Mouse (Mus musculus) heart, adult 18-20 months (tissue): ENCODE results near the gene Nrros. TPM values are rescaled to one million over a fixed set of nuclear protein-coding genes. Genes with fewer than 3 reads are reported as not detected.
"Not testable (repeated sequence)": the region's sequence is repeated elsewhere in the genome, so short reads cannot be mapped to it uniquely, and the experiment has no call there.

ENCODE experiments used
- DNase-seq, 2 experiments: peaks; one replicate each; pipeline ENCODE4 v3.0.0; 2021 to 2022; ENCODE audit warnings: mixed read lengths in 1 of 2
- total RNA-seq, 2 experiments: library from RNA; stranded (reverse); gene quantifications; 2 replicates each; pipeline ENCODE4 v1.2.3; 2021

Nrros gene
- total RNA-seq, 2 experiments from 2014 or later: 3.6 to 4.9 TPM

DNA sequence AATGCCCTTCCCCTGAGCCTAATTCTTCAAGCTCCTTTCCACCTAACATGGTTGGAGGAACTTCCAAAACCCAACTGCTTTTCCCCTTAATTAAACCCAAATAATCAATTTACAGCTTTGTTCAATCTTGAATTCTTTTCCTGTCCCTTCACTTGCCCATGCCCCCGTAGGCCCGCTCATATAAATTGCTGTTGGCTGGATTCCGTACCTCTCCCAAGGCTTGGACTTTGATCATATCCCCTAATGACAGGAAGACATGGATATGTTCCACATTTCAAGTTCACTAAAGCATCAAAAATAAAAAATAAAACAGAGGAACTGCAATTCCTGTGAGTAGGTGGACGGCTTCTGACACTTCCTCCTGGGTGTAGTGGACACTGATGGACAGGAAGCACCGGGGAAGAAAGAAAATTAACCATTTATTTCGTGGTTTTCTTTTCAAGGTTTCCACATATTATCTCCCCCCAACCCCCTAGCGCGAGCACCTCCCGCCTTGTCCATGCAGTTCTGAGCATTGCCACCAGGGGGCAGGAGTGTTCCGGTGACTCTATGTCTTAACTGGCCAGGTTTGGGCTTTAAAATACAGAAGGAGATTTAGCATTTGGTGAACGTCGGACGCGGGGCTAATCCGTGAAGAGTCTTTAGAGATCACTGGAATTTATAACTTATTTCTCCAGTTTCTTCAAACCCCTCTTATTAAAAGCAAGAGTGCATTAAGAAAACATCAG lies 50.3 kb downstream of the Nrros start:
- DNase-seq: peak; percentile 82 to 95

DNA sequence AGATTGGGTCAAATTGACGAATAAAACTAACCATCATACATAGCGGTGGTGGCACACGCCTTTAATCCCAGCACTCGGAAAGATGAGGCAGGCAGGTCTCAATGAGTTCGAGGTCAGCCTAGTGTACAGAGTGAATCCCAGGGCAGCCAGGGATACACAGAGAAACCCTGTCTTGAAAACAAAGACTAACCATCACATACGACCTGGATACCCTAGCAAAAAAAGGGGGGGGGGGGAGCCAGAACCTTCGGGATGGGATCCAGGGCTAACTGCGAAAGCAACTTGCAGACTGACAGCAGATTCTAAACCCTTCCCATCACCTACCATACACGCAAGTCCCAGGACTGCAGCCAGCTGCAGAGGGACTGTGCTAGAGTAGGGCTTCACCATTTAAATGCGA lies 51.0 kb downstream of the Nrros start:
- DNase-seq: no peak

DNA sequence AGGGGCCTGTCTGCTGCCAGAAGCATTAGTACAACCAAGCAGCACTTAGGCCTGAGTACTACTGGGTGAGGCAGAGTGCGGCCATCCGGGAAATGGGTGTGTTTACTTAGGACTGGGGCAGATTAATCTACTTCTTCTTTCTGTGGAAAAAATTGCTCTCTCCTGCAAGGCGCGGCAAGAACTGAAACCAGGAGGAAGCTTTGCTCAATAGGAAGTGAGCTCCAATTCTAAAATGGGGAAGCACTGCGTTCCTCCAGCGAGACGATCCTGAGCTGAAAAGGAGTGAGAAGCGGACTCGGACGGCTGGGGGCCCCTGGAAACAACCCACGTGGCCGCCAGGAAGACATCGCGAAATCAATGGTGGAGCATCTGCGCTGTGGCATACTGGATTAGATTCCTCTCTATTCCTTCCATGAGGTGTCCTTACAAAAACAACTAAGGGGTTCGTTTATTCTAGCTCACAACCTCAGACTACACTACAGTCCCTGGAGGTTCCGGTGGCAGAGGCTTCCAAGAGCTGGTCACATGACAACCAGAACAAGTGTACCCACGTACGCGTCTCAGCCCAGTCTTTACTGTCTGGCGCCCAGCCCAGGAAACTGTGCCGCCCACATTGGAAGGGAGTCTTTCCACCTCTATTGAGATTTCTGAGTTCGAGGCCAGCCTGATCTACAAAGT lies 51.7 kb downstream of the Nrros start:
- DNase-seq: peak; percentile 71 to 85

DNA sequence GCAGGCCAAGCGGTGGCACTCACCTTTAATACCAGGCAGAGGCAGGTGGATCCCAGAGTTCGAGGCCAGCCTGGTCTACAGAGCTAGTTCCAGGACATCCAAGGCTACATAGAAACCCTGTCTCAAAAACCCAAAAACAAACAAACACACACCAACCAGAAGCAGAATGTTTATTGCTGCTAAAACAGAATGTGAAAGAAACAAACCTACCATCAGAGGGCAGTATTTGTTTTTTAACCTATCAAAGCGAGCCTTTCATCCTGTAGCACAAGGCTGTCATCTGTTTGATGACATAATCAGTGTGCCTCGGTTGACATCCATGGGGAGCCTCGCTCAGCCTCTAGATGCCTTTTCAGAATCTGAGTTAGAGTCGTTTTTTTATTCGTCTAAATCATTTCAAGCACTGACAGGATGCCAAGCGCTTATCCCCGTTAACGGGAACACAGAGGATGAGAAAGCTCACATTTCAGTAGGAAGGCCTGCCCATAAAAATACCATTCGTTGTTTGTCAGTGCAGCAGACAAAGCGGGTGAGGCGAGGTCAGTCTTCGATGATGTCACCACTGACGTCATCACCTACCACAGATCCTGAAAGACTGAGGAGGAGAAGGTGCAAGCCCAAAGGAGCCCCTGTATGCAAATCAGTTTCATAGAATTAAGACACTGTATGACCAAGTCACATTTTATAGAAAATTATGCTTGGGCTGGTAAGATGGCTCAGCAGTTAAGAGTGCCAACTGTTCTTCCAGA lies 54.3 kb downstream of the Nrros start:
- no peak for DNase-seq

DNA sequence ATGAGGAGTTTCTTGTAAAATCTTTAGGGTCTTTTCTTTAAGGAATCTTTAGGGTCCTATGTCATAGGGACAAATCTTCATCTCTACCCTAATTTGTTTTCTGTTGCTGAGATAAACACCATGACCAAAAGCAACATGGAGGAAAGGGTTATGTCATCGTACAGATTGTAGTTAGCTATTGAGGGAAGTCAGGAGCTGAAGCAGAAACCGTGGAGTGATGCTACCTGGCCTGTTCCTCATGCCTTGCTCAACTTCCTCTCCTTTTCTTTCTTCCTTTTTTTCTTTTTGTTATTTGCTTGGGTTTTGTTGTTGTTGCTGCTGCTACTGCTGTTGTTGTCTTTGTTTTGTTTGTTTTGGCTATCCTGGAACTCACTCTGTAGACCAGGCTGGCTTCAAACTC lies 56.8 kb downstream of the Nrros start:
- DNase-seq: no peak

DNA sequence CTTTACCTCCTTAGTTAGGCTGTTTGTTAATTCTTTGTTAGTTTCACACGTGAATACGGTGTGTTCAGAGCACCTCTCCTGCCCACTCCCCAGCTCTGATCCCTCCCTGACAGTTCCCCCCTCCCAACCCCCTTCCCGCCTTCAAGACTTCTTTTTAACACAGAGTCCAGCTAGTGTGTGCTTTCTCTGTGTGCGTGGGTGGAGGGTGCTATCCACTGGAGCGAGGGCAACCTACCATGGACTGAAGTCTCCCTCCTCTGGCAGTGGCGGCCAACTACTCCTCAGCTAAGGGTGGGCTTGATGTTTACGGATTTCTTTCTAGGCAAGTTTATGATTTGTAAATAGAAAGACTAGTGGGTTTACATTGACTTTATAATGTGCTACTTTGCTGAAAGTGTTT lies 57.2 kb downstream of the Nrros start:
- DNase-seq: no peak

DNA sequence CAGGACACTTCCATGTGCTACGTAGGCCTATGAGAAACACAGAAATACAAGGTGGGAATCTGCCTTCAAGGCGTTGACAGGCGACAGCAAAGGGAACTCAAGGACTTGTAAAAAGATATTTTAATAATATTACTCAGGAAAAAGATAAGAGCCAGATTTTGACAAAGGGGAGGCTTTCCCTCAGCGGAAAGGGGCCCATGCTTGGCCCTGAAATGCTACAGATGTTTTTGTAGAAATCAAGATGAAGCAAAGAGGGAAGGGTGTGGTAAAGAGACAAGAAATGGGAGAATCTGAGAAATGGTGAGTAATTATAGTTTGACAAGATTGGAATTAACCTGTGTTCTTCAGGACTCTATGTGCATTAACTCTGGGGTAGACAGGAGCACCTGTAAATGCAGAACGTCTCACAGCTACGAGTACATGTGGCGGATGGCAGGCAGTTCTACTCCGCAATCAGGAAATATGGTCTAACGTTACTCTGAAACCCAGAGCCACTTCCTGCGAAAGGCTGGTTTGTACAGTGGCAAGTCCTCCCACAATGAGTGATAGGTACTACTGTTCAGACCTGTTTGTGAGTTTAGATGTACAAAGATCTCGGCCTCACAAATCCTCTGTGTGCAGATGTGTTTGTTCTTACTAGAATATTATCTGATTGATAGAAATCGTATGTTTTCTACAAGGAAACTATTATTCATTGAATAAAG lies 57.9 kb downstream of the Nrros start:
- no peak for DNase-seq

DNA sequence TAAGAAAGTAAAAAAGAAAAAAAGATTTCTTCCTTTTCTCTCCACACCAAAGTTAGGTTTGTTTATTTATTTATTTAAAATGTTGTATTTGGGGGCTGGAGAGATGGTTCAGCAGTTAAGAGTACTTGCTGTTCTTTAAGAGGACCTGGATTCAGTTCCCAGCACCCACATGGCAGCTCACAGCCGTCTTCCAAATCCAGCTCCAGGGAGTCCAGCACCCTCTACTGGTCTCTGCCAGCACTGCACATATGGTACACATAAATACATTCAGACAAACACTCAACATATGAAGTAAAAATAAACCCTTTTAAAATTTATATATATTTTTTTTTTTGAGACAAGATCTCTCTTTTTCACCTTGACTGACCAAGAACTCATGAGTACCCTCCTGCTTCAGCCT lies 59.7 kb downstream of the Nrros start:
- no peak for DNase-seq

DNA sequence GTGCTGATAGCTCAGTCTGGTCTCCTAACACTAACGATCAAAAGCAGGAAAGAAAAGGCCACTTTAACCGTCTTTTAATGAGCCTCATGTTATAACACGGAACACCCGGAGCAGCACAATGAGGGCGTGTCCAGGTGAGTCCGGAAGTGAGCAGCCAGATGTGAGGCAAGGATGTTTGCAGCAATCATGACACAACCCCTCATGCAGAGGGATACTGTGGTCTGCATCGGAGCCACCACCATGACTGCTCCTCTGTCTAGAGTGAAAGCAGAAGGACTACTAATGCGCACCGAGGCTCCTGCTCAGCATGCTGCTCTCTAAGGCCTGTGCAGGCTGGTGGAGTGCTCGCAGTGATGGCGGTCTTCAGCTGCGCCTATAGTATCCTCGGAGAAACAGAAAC lies 63.1 kb downstream of the Nrros start:
- no peak for DNase-seq

DNA sequence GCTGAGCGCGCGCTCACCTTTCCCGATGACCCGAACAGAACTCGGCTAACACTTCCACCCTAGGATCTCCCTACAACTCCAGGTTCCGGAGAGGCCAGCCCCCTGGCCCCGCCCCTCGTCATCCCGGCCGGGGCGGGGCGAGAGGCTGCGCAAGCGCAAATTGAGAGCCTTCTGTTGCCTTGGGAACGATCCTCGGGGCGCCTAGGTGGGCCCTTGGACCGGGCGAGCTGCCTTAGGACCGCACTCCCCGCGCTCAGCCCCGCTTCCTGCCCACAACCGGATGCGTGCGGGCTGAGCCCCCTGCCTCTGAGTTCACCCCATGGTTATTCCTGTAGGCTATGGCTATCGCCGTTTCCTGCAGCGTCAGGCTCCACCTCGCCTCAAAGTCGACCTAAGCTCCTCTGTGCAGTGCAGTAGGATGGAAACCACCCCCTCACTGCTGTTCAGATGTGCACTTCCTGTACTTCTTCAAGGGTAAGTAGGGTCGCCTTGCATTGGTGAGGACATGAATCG lies 65.7 kb downstream of the Nrros start, which contains the start of the genes Pigx and Cep19:
Gene Pigx (minus strand): TSS at position 103 of the 513 bp plus-strand sequence.
Gene Cep19 (plus strand): TSS at position 163 of the 513 bp plus-strand sequence.
- DNase-seq: peak; percentile 94 to 95

DNA sequence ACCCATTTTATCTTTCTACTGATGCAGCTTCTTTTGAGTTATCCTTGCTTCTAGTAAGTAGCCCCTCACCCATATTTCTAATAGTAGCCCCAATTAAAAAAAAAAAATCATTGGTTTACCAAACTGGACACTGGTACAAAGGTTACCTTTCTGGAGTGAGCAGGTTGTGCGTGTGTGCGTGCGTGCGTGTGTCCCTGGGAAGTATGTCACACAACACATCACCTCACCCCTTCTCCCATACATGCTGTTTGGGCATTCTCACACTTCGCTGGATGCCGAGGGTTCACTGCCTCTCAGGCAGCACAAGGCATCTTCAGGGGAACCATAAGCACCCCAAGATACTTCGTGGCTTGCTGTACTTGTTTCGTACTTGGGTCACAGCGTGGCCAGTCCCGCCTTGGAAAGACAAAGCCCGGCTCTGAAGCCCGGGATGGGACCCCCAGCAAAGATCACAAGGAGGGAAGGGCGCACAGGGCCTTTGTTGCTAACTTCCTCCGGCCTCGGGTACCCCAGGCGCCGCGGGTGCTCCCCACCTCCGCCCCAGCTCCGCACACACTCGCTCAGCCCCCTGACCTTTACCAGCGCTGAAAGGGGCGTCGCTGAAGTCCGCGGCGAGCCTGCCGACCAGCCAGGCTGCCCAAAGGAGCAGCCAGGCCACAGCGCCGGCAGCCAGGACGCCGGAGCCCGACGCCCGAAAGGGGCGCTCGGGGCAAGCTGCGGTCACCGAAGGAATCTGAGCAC lies 66.3 kb downstream of the Nrros start:
- DNase-seq: no peak

DNA sequence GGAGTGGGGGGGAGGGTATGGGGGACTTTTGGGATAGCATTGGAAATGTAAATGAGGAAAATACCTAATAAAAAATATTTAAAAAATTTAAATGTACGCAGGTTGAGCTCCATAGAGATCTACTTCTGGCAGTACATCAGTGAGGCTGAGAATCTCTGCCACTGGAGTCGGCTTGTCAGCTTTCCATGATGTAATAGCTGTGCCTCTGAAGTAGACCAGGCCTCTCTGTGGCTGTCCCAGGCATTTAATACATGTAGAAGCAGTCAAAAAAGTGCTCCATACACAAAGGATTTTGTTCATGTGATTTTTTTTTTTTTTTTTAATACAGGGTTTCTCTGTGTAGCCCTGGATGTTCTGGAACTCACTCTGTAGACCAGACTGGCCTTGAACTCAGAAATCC lies 67.6 kb downstream of the Nrros start:
- not testable (repeated sequence) for DNase-seq

Other genes starting within 250 kb of the Nrros start
- 1 to 10 TPM; 2.2 to 3.5 TPM for gene Pigz, start 231.7 kb downstream of the Nrros start, total RNA-seq
- 10 to 100 TPM; 74.8 to 79.2 TPM for gene 0610012G03Rik, start 217.1 kb downstream of the Nrros start, total RNA-seq
- 10 to 100 TPM; 24.8 to 26.4 TPM for gene Ncbp2, start 217.1 kb downstream of the Nrros start, total RNA-seq
- 10 to 100 TPM; 12.1 to 13.0 TPM for gene Senp5, start 162.3 kb downstream of the Nrros start, total RNA-seq
- 10 to 100 TPM; 26.5 to 27.1 TPM for gene Pak2, start 86.3 kb downstream of the Nrros start, total RNA-seq
- 10 to 100 TPM; 16.7 to 16.9 TPM for gene Pigx, start 65.9 kb downstream of the Nrros start, total RNA-seq
- gene Cep19, start 65.8 kb downstream of the Nrros start, total RNA-seq: 10 to 100 TPM; 10.1 to 10.4 TPM
- gene Bex6, start 14.2 kb upstream of the Nrros start, total RNA-seq: not detected
- gene Fbxo45, start 81.6 kb upstream of the Nrros start, total RNA-seq: 10 to 100 TPM; 12.1 to 12.6 TPM
- 1 to 10 TPM; 6.9 to 7.4 TPM for gene Wdr53, start 81.6 kb upstream of the Nrros start, total RNA-seq
- 10 to 100 TPM; 22.5 to 25.3 TPM for gene Smco1, start 105.9 kb upstream of the Nrros start, total RNA-seq
- 10 to 100 TPM; 12.6 to 12.8 TPM for gene Rnf168, start 111.9 kb upstream of the Nrros start, total RNA-seq
- 10 to 100 TPM; 22.4 to 28.3 TPM for gene Ubxn7, start 166.7 kb upstream of the Nrros start, total RNA-seq
- not detected for gene Tm4sf19, start 234.9 kb upstream of the Nrros start, total RNA-seq